Mouse (Mus musculus): ENCODE data around the gene Lif.

DNA sequence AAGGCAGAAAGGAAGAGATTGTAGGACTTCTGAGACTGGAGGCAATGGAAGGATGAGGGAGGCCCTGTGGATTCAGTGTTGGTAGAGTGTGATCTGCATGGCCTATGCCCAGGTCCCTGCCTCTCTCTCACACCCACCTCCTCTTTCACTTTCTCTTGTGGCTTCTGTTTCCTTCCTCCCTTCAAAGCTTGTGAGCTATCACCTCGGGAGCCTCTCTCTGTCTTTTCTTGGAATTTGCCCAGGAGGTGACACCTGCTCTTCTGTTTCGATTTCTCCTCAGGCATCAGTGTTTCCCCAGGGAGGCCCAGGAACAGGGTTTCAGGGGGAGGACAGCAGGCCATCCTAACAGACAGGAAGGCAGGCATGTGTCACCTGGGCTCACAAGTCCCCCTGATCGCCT lies 31.9 kb downstream of the Lif start:
- TF ChIP-seq USF1 (IDR thresholded peaks at IDR 0.05; ENCODE audit: low read depth, low read length) (no peak), CHD2 (IDR thresholded peaks at IDR 0.05; ENCODE audit: low read length) (no peak), EP300 (IDR thresholded peaks at IDR 0.05; ENCODE audit: low read depth in 1 of 2, low read length in 2 of 2) (no peak), MXI1 (IDR thresholded peaks at IDR 0.05; ENCODE audit: low read depth, low read length) (no peak), HCFC1 (IDR thresholded peaks at IDR 0.05; ENCODE audit: low read depth, low read length) (no peak), TCF12 (IDR thresholded peaks at IDR 0.05; ENCODE audit: low read depth, low read length) (no peak), SIN3A (IDR thresholded peaks at IDR 0.05; ENCODE audit: low read length) (no peak), GATA1 (IDR thresholded peaks at IDR 0.05; ENCODE audit: low read depth, low read length) (no peak)

Data from MEL (cell line).